Mouse (Mus musculus): Measurements from ENCODE around the gene Hcfc1. TPM values are rescaled to one million over a fixed set of nuclear protein-coding genes. Genes with fewer than 3 reads are reported as not detected.

Hcfc1 gene
- polyA plus RNA-seq, 1 experiment from 2014 or later, result 88.4 TPM

GRCm38 (mm10) chrX:73969167-73969566 lies 3.0 kb upstream of the Hcfc1 start:
- no peak overlapping the region for H3K27ac ChIP-seq

GRCm38 (mm10) chrX:73967177-73968075 lies 1.3 kb upstream of the Hcfc1 start:
- Histone ChIP-seq H3K36me3 (peaks cover 19% of the 10 kb centered on the region), H3K27ac (peak overlapping the region; percentile 95), H3K4me3 (peak overlapping the region; percentile 66), H3K4me1 (peaks cover 10% of the 10 kb centered on the region), H3K27me3 (ENCODE audit: low read depth, poor library complexity, severe bottlenecking) (peaks cover 62% of the 10 kb centered on the region), H3K9me3 (replicated peaks) (no peaks in the 10 kb centered on the region)
- WGBS, result 10% methylated on average over 60 of the region's 60 CpGs
- DNase-seq (ENCODE audit: low spot score), result peak; percentile 85

More at GRCm38 (mm10) chrX:73969167-73969566, 3.0 kb upstream of the Hcfc1 start:
- H3K4me3 ChIP-seq, result no peak overlapping the region
- peaks cover 5% of the 10 kb centered on the region for H3K4me1 ChIP-seq
- peaks cover 4% of the 10 kb centered on the region for H3K36me3 ChIP-seq
- H3K9me3 ChIP-seq (replicated peaks), result no peaks in the 10 kb centered on the region
- no peak for DNase-seq (ENCODE audit: low spot score)
- 88% methylated on average over 1 of the region's 1 CpGs for WGBS
- H3K27me3 ChIP-seq (ENCODE audit: low read depth, poor library complexity, severe bottlenecking), result peaks cover 57% of the 10 kb centered on the region

- Histone ChIP-seq H3K27me3 (ENCODE audit: low read depth, poor library complexity, severe bottlenecking) (peaks cover 82% of the 10 kb centered on the region), H3K36me3 (peaks cover 41% of the 10 kb centered on the region), H3K27ac (peak overlapping the region; percentile 95), H3K9me3 (replicated peaks) (no peaks in the 10 kb centered on the region), H3K4me3 (peak overlapping the region; percentile 66), H3K4me1 (peaks cover 10% of the 10 kb centered on the region)
- 8% methylated on average over 20 of the region's 20 CpGs for WGBS
- peak; percentile 43 for DNase-seq (ENCODE audit: low spot score)
These were observed 850 bp downstream of the Hcfc1 start for GRCm38 (mm10) chrX:73965307-73965706.

- Histone ChIP-seq H3K9me3 (replicated peaks) (no peaks in the 10 kb centered on the region), H3K4me1 (peaks cover 10% of the 10 kb centered on the region), H3K27ac (0 out of 2 replicates have a peak overlapping the region, but pooled peaks have one; percentile 95), H3K27me3 (ENCODE audit: low read depth, poor library complexity, severe bottlenecking) (peaks cover 91% of the 10 kb centered on the region), H3K36me3 (peaks cover 50% of the 10 kb centered on the region), H3K4me3 (peak overlapping the region; percentile 66)
- WGBS, result 40% methylated on average over 3 of the region's 3 CpGs
- DNase-seq (ENCODE audit: low spot score), result no peak
These were observed 1.8 kb downstream of the Hcfc1 start for GRCm38 (mm10) chrX:73964363-73964762.

GRCm38 (mm10) chrX:73954988-73955387 lies 11.2 kb downstream of the Hcfc1 start:
- Histone ChIP-seq H3K27ac (no peak overlapping the region), H3K9me3 (replicated peaks) (no peaks in the 10 kb centered on the region), H3K27me3 (ENCODE audit: low read depth, poor library complexity, severe bottlenecking) (peaks cover 32% of the 10 kb centered on the region), H3K36me3 (peaks cover 100% of the 10 kb centered on the region), H3K4me3 (no peak overlapping the region), H3K4me1 (no peaks in the 10 kb centered on the region)
- 91% methylated on average over 6 of the region's 6 CpGs for WGBS
- no peak for DNase-seq (ENCODE audit: low spot score)

DNA sequence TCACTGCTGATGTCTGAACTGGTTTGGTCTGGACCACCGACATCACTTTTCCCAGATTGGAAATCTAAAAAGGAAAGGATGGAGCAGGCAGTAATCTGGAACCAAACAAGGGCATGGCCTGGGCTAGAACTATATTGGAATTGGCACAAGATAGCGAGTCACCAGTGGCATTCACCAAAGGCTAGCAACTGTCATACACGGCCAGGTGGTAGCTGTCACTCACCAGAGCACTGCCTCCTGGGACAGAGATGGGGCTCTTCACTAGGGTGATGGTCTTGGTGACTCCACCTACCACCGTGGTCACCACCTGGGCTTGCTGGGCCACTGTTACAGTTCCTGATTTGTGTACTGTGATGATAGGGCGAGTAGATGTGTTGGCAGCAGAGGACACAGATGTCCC lies 13.6 kb downstream of the Hcfc1 start:
- Histone ChIP-seq H3K27ac (no peak overlapping the region), H3K36me3 (peaks cover 100% of the 10 kb centered on the region), H3K9me3 (replicated peaks) (no peaks in the 10 kb centered on the region), H3K4me3 (no peak overlapping the region), H3K27me3 (ENCODE audit: low read depth, poor library complexity, severe bottlenecking) (peaks cover 14% of the 10 kb centered on the region), H3K4me1 (no peaks in the 10 kb centered on the region)
- no peak for DNase-seq (ENCODE audit: low spot score)
- WGBS, result 85% methylated on average over 5 of the region's 5 CpGs

DNA sequence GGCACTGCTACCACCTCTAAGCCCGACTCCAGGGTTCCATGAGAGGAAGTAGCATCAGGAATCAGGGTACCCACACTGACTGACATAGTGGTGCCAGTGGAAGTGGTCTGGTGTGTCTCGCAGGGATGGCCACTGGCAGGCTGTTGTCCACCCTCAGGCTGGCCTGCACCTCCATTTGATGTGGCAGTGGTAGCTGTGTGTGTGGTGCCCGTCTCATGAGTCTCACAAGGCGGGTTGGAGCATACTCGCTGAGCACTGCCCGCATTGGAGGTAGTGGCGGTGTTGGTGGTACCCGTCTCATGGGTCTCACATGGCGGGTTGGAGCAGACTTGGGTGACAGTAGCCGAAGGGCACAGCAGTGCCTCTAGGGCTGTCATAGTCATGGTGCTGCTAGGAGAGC lies 16.8 kb downstream of the Hcfc1 start:
- Histone ChIP-seq H3K9me3 (replicated peaks) (no peaks in the 10 kb centered on the region), H3K4me3 (no peak overlapping the region), H3K27ac (no peak overlapping the region), H3K36me3 (peaks cover 100% of the 10 kb centered on the region), H3K4me1 (no peaks in the 10 kb centered on the region), H3K27me3 (ENCODE audit: low read depth, poor library complexity, severe bottlenecking) (peaks cover 25% of the 10 kb centered on the region; the same call in 1 of the 2 replicates)
- 92% methylated on average over 10 of the region's 10 CpGs for WGBS
- no peak for DNase-seq (ENCODE audit: low spot score)

DNA sequence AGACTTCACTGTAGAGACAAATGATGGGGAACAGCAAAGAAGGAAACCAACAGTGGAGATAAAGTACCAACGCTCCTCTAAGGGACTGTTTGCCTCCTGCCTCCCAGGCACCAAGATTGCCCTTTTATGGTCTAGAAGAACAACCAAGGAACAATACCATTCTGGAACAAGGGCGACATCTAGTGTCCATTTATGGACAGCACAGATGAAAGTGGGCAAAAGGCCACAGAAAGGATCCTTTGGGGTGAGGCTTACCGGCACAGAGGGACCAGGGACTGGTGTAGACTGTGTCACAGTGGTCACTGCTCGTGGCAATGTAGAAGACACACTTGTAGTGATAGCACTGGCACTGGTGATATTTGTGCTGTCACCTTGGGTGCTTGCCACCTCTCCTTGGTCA lies 17.5 kb downstream of the Hcfc1 start:
- no peak for DNase-seq (ENCODE audit: low spot score)
- Histone ChIP-seq H3K27me3 (ENCODE audit: low read depth, poor library complexity, severe bottlenecking) (peaks cover 28% of the 10 kb centered on the region), H3K4me3 (no peak overlapping the region), H3K4me1 (no peaks in the 10 kb centered on the region), H3K36me3 (peaks cover 100% of the 10 kb centered on the region), H3K27ac (no peak overlapping the region), H3K9me3 (replicated peaks) (no peaks in the 10 kb centered on the region)
- WGBS, result 47% methylated on average over 4 of the region's 4 CpGs

GRCm38 (mm10) chrX:73946896-73947295 lies 19.3 kb downstream of the Hcfc1 start:
- WGBS, result 88% methylated on average over 6 of the region's 6 CpGs
- Histone ChIP-seq H3K36me3 (peaks cover 100% of the 10 kb centered on the region), H3K4me1 (no peaks in the 10 kb centered on the region), H3K27ac (no peak overlapping the region), H3K27me3 (ENCODE audit: low read depth, poor library complexity, severe bottlenecking) (peaks cover 30% of the 10 kb centered on the region), H3K4me3 (no peak overlapping the region), H3K9me3 (replicated peaks) (no peaks in the 10 kb centered on the region)
- no peak for DNase-seq (ENCODE audit: low spot score)

DNA sequence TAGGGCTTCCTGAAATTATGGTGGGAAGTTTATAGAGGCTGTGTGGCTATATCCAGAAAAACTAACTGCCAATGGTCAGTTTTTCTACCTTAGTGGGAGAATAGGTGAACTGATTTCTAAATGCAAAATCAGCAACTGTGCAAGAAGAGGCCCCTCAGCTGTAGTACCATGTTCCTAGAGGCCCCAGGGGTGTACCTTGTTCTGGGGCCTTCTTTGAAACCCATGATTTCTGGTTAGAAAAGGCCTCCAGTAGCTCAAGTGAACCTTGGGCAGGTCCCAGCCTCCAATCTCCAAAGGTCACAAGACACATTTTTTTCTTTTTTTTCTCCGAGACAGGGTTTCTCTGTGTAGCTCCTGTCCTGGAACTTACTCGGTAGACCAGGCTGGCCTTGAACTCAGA lies 23.9 kb downstream of the Hcfc1 start:
- Histone ChIP-seq H3K4me3 (no peak overlapping the region), H3K9me3 (replicated peaks) (no peaks in the 10 kb centered on the region), H3K4me1 (no peaks in the 10 kb centered on the region), H3K27me3 (ENCODE audit: low read depth, poor library complexity, severe bottlenecking) (peaks cover 38% of the 10 kb centered on the region), H3K36me3 (peaks cover 65% of the 10 kb centered on the region), H3K27ac (no peak overlapping the region)
- DNase-seq (ENCODE audit: low spot score), result no peak
- 94% methylated on average over 2 of the region's 2 CpGs for WGBS

DNA sequence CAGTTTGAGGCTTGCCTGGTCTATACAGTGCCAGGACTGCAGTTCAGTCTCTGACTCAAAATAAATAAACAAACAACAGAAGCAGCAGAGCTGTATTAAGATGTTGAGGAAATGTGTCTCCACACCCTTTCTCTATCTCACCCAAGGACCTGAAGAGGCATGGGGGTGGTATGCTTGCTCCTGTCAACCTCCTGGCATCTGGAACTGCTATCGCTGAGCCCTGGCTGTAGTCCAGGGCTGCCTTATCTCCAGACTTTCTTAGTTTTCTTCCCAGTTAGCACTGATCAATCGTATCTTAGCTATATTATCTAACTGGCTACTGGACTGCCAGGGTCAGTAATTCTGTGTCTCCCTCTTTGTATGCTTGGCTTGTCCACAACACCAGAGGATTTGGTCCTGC lies 24.3 kb downstream of the Hcfc1 start:
- Histone ChIP-seq H3K4me3 (no peak overlapping the region), H3K4me1 (no peaks in the 10 kb centered on the region), H3K36me3 (peaks cover 61% of the 10 kb centered on the region), H3K9me3 (replicated peaks) (no peaks in the 10 kb centered on the region), H3K27me3 (ENCODE audit: low read depth, poor library complexity, severe bottlenecking) (peaks cover 33% of the 10 kb centered on the region), H3K27ac (no peak overlapping the region)
- WGBS, result 86% methylated on average over 2 of the region's 2 CpGs
- no peak for DNase-seq (ENCODE audit: low spot score)

GRCm38 (mm10) chrX:73931871-73932270 lies 34.3 kb downstream of the Hcfc1 start:
- Histone ChIP-seq H3K4me3 (no peak overlapping the region), H3K4me1 (no peaks in the 10 kb centered on the region), H3K9me3 (replicated peaks) (no peaks in the 10 kb centered on the region), H3K27me3 (ENCODE audit: low read depth, poor library complexity, severe bottlenecking) (peaks cover 11% of the 10 kb centered on the region; the same call in 1 of the 2 replicates), H3K36me3 (no peaks in the 10 kb centered on the region), H3K27ac (no peak overlapping the region)
- DNase-seq (ENCODE audit: low spot score), result no peak
- 70% methylated on average over 2 of the region's 2 CpGs for WGBS

DNA sequence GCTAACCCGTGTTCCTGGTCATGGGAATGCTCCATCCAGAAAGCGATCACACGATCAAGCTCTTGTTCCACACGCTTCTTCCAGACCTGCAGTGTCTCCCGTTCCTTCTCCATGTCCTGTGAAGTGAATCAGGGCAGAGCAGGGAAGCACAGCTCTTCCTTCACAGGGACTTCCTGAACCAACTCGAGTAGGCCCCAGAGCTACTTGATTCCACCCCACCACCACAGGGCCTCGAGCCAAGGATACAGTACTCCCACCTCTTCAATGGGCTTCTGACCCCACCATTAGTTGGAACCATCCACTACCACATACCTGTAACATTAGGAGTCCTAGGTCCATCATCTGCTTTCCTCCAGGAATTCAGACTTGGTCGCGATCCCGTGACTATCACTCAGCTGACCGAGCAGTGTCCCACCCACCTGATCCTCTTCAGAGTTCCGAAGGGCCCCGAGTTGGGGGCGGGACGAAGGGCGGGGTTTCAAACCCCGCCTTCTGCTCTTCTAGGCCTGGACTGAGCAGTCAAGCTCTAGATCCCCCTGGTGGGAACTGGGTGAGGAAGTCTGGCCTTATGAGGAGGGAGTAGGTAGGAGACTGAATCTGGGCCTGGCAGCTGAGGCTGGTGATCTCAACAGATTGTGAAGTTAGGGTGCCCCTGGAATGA lies 35.6 kb downstream of the Hcfc1 start, which contains the start of gene Renbp:
Renbp (minus strand) TSS at position 449 of the 661 bp plus-strand sequence.
- DNase-seq (ENCODE audit: low spot score), result peak; percentile 41
- WGBS, result 36% methylated on average over 17 of the region's 17 CpGs
- H3K9me3 ChIP-seq (replicated peaks), result no peaks in the 10 kb centered on the region
- no peaks in the 10 kb centered on the region for H3K36me3 ChIP-seq
- no peaks in the 10 kb centered on the region for H3K4me1 ChIP-seq
- H3K27me3 ChIP-seq (ENCODE audit: low read depth, poor library complexity, severe bottlenecking), result peaks cover 14% of the 10 kb centered on the region; the same call in 1 of the 2 replicates
- peak within 1 kb of the TSS; percentile 31 for H3K4me3 ChIP-seq
- no peak within 1 kb of the TSS for H3K27ac ChIP-seq

Measured in limb, embryonic 10.5 days (tissue).